In genomic region chr4:155151221-155151788, GRCm38 (mm10) we compare ENCODE assay signal across 8 mouse cellular contexts.
DNase-seq lines count a peak whose midpoint lies in the region; ATAC-seq and TF ChIP-seq lines count a peak whose summit lies in the region.

No protein-coding gene starts in this region.

- 45% methylated on average over 12 of the region's 12 CpGs for WGBS in embryonic facial prominence, embryonic 14.5 days
- WGBS in intestine, embryonic 15.5 days: 44% methylated on average over 12 of the region's 12 CpGs

- no peak for ATAC-seq in embryonic facial prominence, embryonic 14.5 days (ENCODE audit: low read depth)
- ATAC-seq in intestine, embryonic 15.5 days: no peak; the same call in 1 of the 2 replicates

- peak overlapping the region; percentile 83 for H3K27ac ChIP-seq in left cerebral cortex, adult 2 months
- peak overlapping the region; percentile 90 for H3K27ac ChIP-seq in embryonic facial prominence, embryonic 14.5 days (replicated peaks; ENCODE audit: low read depth, low read length)
- peak overlapping the region; percentile 93 for H3K27ac ChIP-seq in intestine, embryonic 15.5 days

- no peaks in the 10 kb centered on the region for H3K9me3 ChIP-seq in embryonic facial prominence, embryonic 14.5 days (ENCODE audit: control insufficient read depth, low read length)
- H3K9me3 ChIP-seq in intestine, embryonic 15.5 days: no peaks in the 10 kb centered on the region

- DNase-seq in left cerebral cortex, adult 2 months (ENCODE audit: extremely low spot score in 1 of 2, low spot score in 2 of 2): no peak
- DNase-seq in left cerebral cortex, postnatal 10 days (ENCODE audit: extremely low spot score in 1 of 2, low spot score in 2 of 2): no peak
- no peak for DNase-seq in embryonic facial prominence, embryonic 14.5 days (ENCODE audit: low spot score)
- DNase-seq in naive thymus-derived CD4-positive, alpha-beta T cell, adult 2 months (ENCODE audit: low read depth): peak; percentile 39
- no peak for DNase-seq in adrenal gland, postnatal 36 days
- no peak for DNase-seq in spleen, postnatal 10 days (ENCODE audit: low spot score in 2 of 2)
- no peak for DNase-seq in gastrocnemius, adult 8-10 months (ENCODE audit: low spot score in 2 of 2)

- H3K4me3 ChIP-seq in left cerebral cortex, adult 2 months: peak overlapping the region; percentile 41
- peak overlapping the region; percentile 48 for H3K4me3 ChIP-seq in embryonic facial prominence, embryonic 14.5 days (ENCODE audit: low read depth, low read length)
- peak overlapping the region; percentile 51 for H3K4me3 ChIP-seq in intestine, embryonic 15.5 days (replicated peaks)

- no peak for TF ChIP-seq CTCF in left cerebral cortex, adult 2 months (IDR thresholded peaks at IDR 0.05)

- H3K4me2 ChIP-seq in embryonic facial prominence, embryonic 14.5 days (ENCODE audit: low read depth, low read length): peak overlapping the region; percentile 86
- peak overlapping the region; percentile 89 for H3K4me2 ChIP-seq in intestine, embryonic 15.5 days (replicated peaks)

- peaks cover 21% of the 10 kb centered on the region for H3K4me1 ChIP-seq in embryonic facial prominence, embryonic 14.5 days (ENCODE audit: control insufficient read depth, insufficient read depth, low read length)
- H3K4me1 ChIP-seq in intestine, embryonic 15.5 days (replicated peaks): peaks cover 46% of the 10 kb centered on the region

- H3K9ac ChIP-seq in embryonic facial prominence, embryonic 14.5 days (ENCODE audit: low read depth, low read length): peak overlapping the region; percentile 81
- H3K9ac ChIP-seq in intestine, embryonic 15.5 days: peak overlapping the region; percentile 71

- H3K36me3 ChIP-seq in embryonic facial prominence, embryonic 14.5 days (ENCODE audit: control insufficient read depth, insufficient read depth, low read length): peaks cover 26% of the 10 kb centered on the region
- peaks cover 5% of the 10 kb centered on the region; the same call in 1 of the 2 replicates for H3K36me3 ChIP-seq in intestine, embryonic 15.5 days

- intact Hi-C loops in left cerebral cortex, adult 2 months (cut with DNase I): no loop called here
- intact Hi-C loops in left cerebral cortex, postnatal 10 days (cut with DNase I): loop anchor here (5.0 kb wide), 1 partner anchor 66 kb away; no protein-coding TSS in a partner anchor

- H3K27me3 ChIP-seq in embryonic facial prominence, embryonic 14.5 days (replicated peaks; ENCODE audit: control insufficient read depth, insufficient read depth, low read length): no peaks in the 10 kb centered on the region
- H3K27me3 ChIP-seq in intestine, embryonic 15.5 days (replicated peaks): no peaks in the 10 kb centered on the region
